Mouse (Mus musculus): ENCODE results near the gene Olfr1282. TPM values are rescaled to one million over a fixed set of nuclear protein-coding genes. Genes with fewer than 3 reads are reported as not detected.
"Not testable (repeated sequence)": the region's sequence is repeated elsewhere in the genome, so short reads cannot be mapped to it uniquely, and the experiment has no call there.

Olfr1282 gene
- total RNA-seq (2021) = not detected
- long read RNA-seq, experiment 1 = 0 reads
- long read RNA-seq, experiment 2 = 0 reads

DNA sequence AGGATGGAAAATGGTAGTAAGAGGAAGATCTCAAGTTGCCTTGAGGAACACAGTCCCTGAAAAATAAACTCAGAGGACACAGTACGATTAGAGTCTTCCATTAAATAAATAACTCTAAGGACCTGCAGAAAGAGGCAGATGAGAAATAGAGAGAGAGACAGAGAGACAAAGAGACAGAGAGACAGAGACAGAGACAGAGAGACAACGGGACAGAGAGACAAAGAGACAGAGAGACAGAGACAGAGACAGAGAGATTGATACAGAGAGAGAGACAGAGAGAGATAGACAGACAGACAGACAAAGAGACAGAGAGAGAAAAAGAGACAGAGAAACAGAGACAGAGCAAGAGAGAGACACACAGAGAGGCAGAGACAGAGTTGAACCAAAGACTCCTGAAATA, at the start of gene Olfr1282:
Gene Olfr1282 (minus strand): TSS at position 101 of the 400 bp plus-strand sequence.
- no peak for DNase-seq

DNA sequence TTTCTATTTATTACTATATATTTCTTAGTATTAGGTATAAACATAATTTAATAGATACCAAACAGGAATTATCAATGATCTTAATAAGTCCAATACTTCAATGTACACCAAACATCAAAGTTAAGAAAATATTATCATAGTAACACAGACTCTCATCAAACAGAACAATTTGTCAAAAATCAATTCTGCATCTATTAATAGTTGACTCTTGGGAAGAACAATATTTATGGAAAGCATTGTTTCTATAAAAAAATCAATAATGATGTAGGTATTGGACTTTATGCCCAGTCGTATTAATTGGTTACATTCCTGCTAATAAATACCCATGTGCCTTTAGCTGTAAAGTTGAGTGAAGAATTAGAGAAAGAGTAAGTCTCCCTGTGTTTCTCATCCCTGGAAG, 39.3 kb upstream of the Olfr1282 start, which contains the start of gene Olfr1284:
Gene Olfr1284 (plus strand): TSS at position 301 of the 400 bp plus-strand sequence.
- no peak for DNase-seq

DNA sequence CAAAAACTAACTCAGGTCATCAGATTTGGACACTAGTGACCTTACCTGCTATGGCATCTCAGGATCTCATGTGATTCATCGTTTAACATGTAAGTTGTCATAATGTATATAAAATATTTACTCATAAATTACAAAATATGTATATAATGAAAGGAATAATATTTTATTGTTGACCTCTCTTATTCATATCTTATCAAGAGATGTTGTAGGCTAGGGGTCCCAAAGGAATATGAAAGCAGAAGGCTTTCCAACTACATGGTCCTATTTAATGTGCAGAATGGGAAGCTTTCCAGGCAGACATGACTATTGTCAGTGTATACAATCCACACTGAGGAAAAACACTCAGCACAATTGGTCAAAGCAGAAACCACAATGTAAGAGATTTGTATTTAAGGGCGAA, 30.6 kb upstream of the Olfr1282 start, which contains the start of gene Olfr1283:
Gene Olfr1283 (plus strand): TSS at position 301 of the 400 bp plus-strand sequence.
- DNase-seq = no peak

DNA sequence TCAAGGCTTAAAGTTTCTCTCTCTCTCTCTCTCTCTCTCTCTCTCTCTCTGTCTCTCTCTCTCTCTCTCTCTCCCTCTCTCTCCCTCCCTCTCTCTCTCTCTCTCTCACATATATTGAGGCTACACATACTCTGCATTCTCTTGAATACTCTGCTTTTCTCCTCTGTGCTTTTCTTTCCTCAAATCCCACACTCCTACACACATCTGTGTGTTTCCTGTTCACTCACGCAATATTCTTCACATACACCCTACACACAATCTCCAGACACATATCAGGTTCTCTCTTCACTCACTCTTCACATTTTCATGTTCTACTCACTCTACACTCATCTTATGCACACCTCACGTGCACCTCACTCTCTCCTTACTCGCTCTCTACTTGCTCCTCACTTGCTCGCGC, 2.2 kb downstream of the Olfr1282 start:
- not testable (repeated sequence) for DNase-seq

DNA sequence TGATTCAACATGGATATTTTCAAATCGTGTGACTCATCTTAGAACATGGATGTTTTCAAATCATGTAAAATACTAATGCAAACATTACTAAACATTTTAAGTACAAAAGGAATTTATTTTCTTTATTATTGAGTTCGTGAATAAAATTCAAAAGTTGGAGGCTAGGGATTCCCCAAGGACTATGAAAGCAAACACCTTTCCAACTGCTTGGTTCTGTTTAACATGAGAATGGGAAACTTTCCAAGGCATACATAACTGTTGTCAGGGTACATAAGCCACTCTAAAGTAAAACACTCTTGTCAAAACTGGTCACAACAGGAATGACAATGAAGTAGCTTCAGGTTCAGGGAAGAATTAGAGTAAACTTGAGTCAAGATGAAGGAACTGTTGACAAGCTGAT, 9.7 kb downstream of the Olfr1282 start, which contains the start of gene Olfr1281:
Gene Olfr1281 (plus strand): TSS at position 301 of the 400 bp plus-strand sequence.
- no peak for DNase-seq

DNA sequence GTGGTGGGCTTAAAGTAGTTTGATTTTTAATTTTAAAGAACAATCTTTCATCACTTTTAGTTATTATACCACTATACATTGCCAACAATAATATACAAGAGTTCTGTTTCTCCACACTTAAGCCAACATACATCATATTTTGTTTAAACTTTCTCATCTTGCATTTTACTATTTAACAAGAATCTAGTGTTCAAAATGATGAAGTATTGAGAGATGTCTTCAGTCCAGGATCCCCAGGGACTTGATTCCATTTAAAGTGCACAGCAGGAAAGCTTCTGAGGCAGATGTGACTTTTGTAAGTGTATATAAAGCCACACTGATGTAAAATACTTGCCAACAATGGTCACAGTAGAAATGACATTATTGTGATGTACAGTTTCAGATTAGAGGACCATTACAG, 22.2 kb downstream of the Olfr1282 start, which contains the start of gene Olfr1280:
Gene Olfr1280 (plus strand): TSS at position 301 of the 400 bp plus-strand sequence.
- DNase-seq = no peak

DNA sequence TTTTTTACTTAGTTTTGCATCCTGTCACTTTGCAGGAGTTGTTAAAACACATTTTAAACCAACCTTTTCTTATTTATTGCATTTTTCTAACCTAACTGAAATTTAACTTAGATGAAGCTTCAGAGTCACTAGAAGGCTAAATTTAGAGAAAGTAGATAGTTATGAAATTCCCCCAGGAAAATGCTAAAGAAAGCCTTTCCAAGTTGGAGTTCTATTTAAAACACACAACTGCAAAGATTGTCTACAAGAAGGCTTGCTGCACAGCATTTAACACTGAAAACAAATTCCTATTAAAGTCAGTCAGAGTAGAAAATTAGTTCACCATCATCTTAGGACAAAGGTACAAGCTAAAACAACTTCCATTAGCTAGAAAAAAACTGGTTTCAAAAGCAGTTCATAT, 35.5 kb downstream of the Olfr1282 start, which contains the start of gene Olfr1279:
Gene Olfr1279 (plus strand): TSS at position 262 of the 400 bp plus-strand sequence.
- DNase-seq = no peak

DNA sequence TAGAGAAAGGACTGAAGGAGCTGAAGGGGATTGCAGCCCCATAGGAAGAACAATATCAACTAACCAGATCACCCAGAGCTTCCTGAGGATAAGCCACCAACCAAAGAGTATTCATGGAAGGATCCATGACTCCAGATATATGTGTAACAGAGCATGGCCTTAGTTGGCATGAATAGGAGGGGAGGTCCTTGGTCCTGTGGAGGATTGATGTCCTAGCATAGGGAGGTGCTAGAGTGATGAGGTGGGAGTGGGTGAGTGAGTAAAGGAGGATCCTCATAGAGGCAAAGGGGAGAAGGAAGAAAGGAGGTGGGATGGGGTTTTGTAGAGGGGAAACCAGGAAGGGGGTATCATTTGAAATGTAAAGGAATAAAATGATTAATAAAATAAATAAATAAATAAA, 37.3 kb downstream of the Olfr1282 start:
- no peak for DNase-seq

DNA sequence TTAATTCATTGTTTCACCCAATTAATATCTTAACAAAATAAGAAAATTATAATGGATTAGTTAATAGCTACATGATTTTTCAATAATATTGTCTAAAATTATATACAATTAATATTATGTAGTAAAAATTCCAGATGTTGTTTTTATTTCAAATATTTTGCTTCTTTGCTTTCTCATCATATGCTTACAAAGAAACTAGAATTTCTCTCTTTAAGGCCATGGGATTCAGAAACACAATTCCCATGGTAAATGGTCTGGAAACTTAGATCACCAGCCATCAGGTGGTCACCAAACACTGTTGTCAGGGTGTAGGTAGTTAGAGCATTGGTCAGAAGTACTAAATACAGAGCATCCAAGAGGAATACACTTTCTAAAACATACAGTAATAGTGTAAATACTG, 46.0 kb downstream of the Olfr1282 start, which contains the start of gene Olfr1278:
Gene Olfr1278 (plus strand): TSS at position 301 of the 400 bp plus-strand sequence.
- DNase-seq = no peak

Other genes starting within 250 kb of the Olfr1282 start
- gene Gm13941, start 230.1 kb downstream of the Olfr1282 start, total RNA-seq (2021) = not detected
- not detected for gene Gm15130, start 183.1 kb downstream of the Olfr1282 start, total RNA-seq (2021)
- gene 4930430A15Rik, start 106.5 kb downstream of the Olfr1282 start, total RNA-seq (2021) = not detected
- gene Olfr1275, start 100.8 kb downstream of the Olfr1282 start, total RNA-seq (2021) = not detected
- not detected for gene Olfr1276, start 81.6 kb downstream of the Olfr1282 start, total RNA-seq (2021)
- gene Olfr1277, start 62.0 kb downstream of the Olfr1282 start, total RNA-seq (2021) = not detected
- not detected for gene Olfr1278, start 45.9 kb downstream of the Olfr1282 start, total RNA-seq (2021)
- gene Olfr1279, start 35.4 kb downstream of the Olfr1282 start, total RNA-seq (2021) = not detected
- not detected for gene Olfr1280, start 22.1 kb downstream of the Olfr1282 start, total RNA-seq (2021)
- not detected for gene Olfr1281, start 9.6 kb downstream of the Olfr1282 start, total RNA-seq (2021)
- gene Olfr1283, start 30.7 kb upstream of the Olfr1282 start, total RNA-seq (2021) = not detected
- not detected for gene Olfr1284, start 39.4 kb upstream of the Olfr1282 start, total RNA-seq (2021)
- not detected for gene Olfr1286, start 87.0 kb upstream of the Olfr1282 start, total RNA-seq (2021)
- gene Olfr1287, start 113.1 kb upstream of the Olfr1282 start, total RNA-seq (2021) = not detected
- not detected for gene Olfr1288, start 138.0 kb upstream of the Olfr1282 start, total RNA-seq (2021)
- not detected for gene Olfr1289, start 144.7 kb upstream of the Olfr1282 start, total RNA-seq (2021)
- not detected for gene Olfr1290, start 157.8 kb upstream of the Olfr1282 start, total RNA-seq (2021)
- gene Olfr1291-ps1, start 161.1 kb upstream of the Olfr1282 start, total RNA-seq (2021) = not detected
- not detected for gene Olfr1293-ps, start 189.1 kb upstream of the Olfr1282 start, total RNA-seq (2021)
- gene Olfr1294, start 204.2 kb upstream of the Olfr1282 start, total RNA-seq (2021) = not detected
- gene Olfr1295, start 233.6 kb upstream of the Olfr1282 start, total RNA-seq (2021) = not detected